Mouse (Mus musculus) lung, embryonic 16.5 days (tissue): ENCODE results near the gene Chfr. TPM values are rescaled to one million over a fixed set of nuclear protein-coding genes. Genes with fewer than 3 reads are reported as not detected.

Experiments used
- ATAC-seq: fragments of 200-750 bp; cut with Nextera tagmentation; 2 replicates; pipeline ENCODE4 v1.8.0; 2017; ENCODE audit warnings: low read depth, mild to moderate bottlenecking, moderate library complexity
- H3K27ac ChIP-seq: fragments of 300-500 bp; sonication (generic); 2 replicates; pipeline ENCODE4 v1.5.1; 2014; ENCODE audit warnings: mild to moderate bottlenecking, control low read depth, low read length
- H3K27me3 ChIP-seq: fragments of 300-500 bp; sonication (generic); 2 replicates; pipeline ENCODE4 v1.6.1; 2014; ENCODE audit warnings: low read depth, low read length, mixed read lengths; ENCODE audit not compliant: control insufficient read depth, insufficient read depth
- H3K36me3 ChIP-seq: fragments of 300-500 bp; sonication (generic); 2 replicates; pipeline ENCODE4 v1.6.1; 2014; ENCODE audit warnings: low read length; ENCODE audit not compliant: control insufficient read depth, insufficient read depth
- H3K4me1 ChIP-seq: fragments of 300-500 bp; sonication (generic); replicated peaks from 2 replicates; pipeline ENCODE4 v1.6.1; 2014; ENCODE audit warnings: low read length, mixed read lengths; ENCODE audit not compliant: control insufficient read depth, insufficient read depth
- H3K4me2 ChIP-seq: fragments of 300-500 bp; sonication (generic); 2 replicates; pipeline ENCODE4 v1.6.1; 2014; ENCODE audit warnings: low read depth, low read length, control low read depth
- H3K4me3 ChIP-seq: fragments of 300-500 bp; sonication (generic); 2 replicates; pipeline ENCODE4 v1.5.1; 2014; ENCODE audit warnings: mild to moderate bottlenecking, low read length, control low read depth
- H3K9ac ChIP-seq: fragments of 300-500 bp; sonication (generic); 2 replicates; pipeline ENCODE4 v1.6.1; 2014; ENCODE audit warnings: low read length, control low read depth
- H3K9me3 ChIP-seq: fragments of 300-500 bp; sonication (generic); 2 replicates; pipeline ENCODE4 v1.6.1; 2016; ENCODE audit warnings: low read length; ENCODE audit not compliant: control insufficient read depth
- WGBS: fragments of 180-500 bp; shearing (Covaris S2); extraction: QIAGEN DNeasy Blood & Tissue Kit; methylation state at CpG from one replicate; pipeline ENCODE4 v1.1.7; 2014; 5-methylcytosine and 5-hydroxymethylcytosine counted together
- polyA plus RNA-seq: library from polyadenylated mRNA; unstranded; fragments of >200 nt; fragmentation: Nextera tagmentation; extraction: Ambion mirVana; gene quantifications from 2 replicates; pipeline ENCODE4 v1.2.1, GENCODE M21; 2015

Chfr gene
- polyA plus RNA-seq, 1 experiment from 2014 or later = 41.0 TPM

DNA sequence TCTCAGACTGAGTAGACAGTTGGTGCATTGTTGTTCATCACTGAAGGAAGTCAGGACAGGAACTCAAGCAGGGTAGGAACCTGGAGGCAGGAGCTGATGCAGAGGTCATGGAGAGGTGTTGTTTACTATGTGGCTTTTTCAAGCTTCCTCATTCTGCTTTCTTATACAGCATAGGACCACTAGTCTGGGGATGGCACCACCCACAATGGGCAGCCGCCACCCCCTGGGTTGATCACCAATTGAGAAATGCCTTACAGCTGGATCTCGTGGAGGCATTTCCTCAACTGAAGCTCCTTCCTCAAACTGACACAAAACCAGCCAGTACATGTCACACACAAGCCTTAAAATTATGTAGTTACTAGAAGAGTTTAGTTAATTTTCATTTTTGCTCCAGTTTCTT is 75.7 kb downstream of the Chfr start:
- Histone ChIP-seq H3K36me3 (peaks cover 64% of the 10 kb centered on the region), H3K9ac (no peak overlapping the region), H3K27me3 (no peaks in the 10 kb centered on the region), H3K4me2 (no peak overlapping the region), H3K27ac (no peak overlapping the region), H3K4me3 (no peak overlapping the region), H3K4me1 (no peaks in the 10 kb centered on the region), H3K9me3 (no peaks in the 10 kb centered on the region)
- ATAC-seq = no peak
- WGBS = 90% methylated on average over 2 of the region's 2 CpGs

GRCm38 (mm10) chr5:110216780-110217179 is 81.1 kb downstream of the Chfr start:
- ATAC-seq = no peak
- Histone ChIP-seq H3K9me3 (no peaks in the 10 kb centered on the region), H3K27me3 (no peaks in the 10 kb centered on the region), H3K27ac (no peak overlapping the region), H3K36me3 (peaks cover 47% of the 10 kb centered on the region), H3K4me1 (no peaks in the 10 kb centered on the region), H3K4me2 (no peak overlapping the region), H3K9ac (no peak overlapping the region), H3K4me3 (no peak overlapping the region)
- 94% methylated on average over 3 of the region's 3 CpGs for WGBS

DNA sequence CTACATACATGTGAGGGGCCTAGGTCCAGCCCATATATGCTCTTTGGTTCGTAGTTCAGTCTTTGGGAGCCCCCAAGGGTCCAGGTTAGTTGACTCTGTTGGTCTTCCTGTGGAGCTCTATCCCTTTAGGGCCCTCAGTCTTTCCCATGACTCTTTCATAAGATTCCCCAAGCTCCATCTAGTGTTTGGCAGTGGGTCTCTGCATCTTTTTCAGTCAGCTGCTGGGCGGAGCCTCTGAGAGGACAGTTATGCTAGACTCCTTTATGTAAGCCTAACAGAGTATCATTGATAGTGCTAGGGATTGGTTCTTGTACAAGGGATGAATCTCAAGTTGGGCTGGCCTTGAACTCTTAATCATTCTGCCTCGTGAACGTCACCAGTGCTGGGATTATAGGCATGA is 84.7 kb downstream of the Chfr start:
- Histone ChIP-seq H3K36me3 (peaks cover 45% of the 10 kb centered on the region), H3K4me2 (no peak overlapping the region), H3K4me3 (no peak overlapping the region), H3K4me1 (no peaks in the 10 kb centered on the region), H3K27ac (no peak overlapping the region), H3K27me3 (no peaks in the 10 kb centered on the region), H3K9me3 (no peaks in the 10 kb centered on the region), H3K9ac (no peak overlapping the region)
- 92% methylated on average over 4 of the region's 4 CpGs for WGBS
- ATAC-seq = no peak

Other genes starting within 250 kb of the Chfr start
- gene Gm15446, start 212.4 kb upstream of the Chfr start, polyA plus RNA-seq = 0.48 and 0.68 TPM in 2 replicates
- 17.8 and 18.2 TPM in 2 replicates for gene Zfp932, start 139.3 kb upstream of the Chfr start, polyA plus RNA-seq
- gene Gm17655, start 63.3 kb upstream of the Chfr start, polyA plus RNA-seq = 4.8 and 6.0 TPM in 2 replicates
- gene Gm35315, start 41.4 kb upstream of the Chfr start, polyA plus RNA-seq = 1.4 and 1.6 TPM in 2 replicates
- 3.0 and 3.9 TPM in 2 replicates for gene Plcxd1, start 35.9 kb upstream of the Chfr start, polyA plus RNA-seq
- gene Gtpbp6, start 27.6 kb upstream of the Chfr start, polyA plus RNA-seq = 34.6 and 34.8 TPM in 2 replicates
- gene Zfp605, start 25.8 kb upstream of the Chfr start, polyA plus RNA-seq = 3.6 and 3.7 TPM in 2 replicates
- 18.2 and 18.4 TPM in 2 replicates for gene Golga3, start 40.9 kb downstream of the Chfr start, polyA plus RNA-seq
- gene Ankle2, start 95.2 kb downstream of the Chfr start, polyA plus RNA-seq = 20.9 and 23.9 TPM in 2 replicates
- 51.3 and 52.9 TPM in 2 replicates for gene Pgam5, start 134.1 kb downstream of the Chfr start, polyA plus RNA-seq
- gene Pxmp2, start 150.3 kb downstream of the Chfr start, polyA plus RNA-seq = 12.0 and 14.0 TPM in 2 replicates
- gene Pole, start 150.5 kb downstream of the Chfr start, polyA plus RNA-seq = 28.7 and 30.7 TPM in 2 replicates
- 15.5 and 17.2 TPM in 2 replicates for gene P2rx2, start 207.4 kb downstream of the Chfr start, polyA plus RNA-seq
- gene Lrcol1, start 208.9 kb downstream of the Chfr start, polyA plus RNA-seq = 1.9 and 2.9 TPM in 2 replicates